Mouse (Mus musculus): ENCODE results near the gene Hba-a2.
"Not testable (repeated sequence)": the region's sequence is repeated elsewhere in the genome, so short reads cannot be mapped to it uniquely, and the experiment has no call there.

The Hba-a2 gene

DNA sequence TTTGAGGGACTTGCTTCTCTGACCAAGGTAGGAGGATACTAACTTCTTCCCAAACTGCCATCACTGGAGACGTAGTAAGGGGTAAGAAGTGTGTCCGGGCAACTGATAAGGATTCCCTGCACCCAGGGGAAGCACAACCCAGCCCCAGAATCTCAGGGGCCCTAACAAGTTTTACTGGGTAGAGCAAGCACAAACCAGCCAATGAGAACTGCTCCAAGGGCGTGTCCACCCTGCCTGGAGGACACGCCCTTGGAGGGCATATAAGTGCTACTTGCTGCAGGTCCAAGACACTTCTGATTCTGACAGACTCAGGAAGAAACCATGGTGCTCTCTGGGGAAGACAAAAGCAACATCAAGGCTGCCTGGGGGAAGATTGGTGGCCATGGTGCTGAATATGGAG is at the start of gene Hba-a2:
Hba-a2 (plus strand) TSS at position 287 of the 400 bp plus-strand sequence.
- not testable (repeated sequence) for DNase-seq (ENCODE audit: low read depth in 1 of 2, low spot score in 2 of 2)

DNA sequence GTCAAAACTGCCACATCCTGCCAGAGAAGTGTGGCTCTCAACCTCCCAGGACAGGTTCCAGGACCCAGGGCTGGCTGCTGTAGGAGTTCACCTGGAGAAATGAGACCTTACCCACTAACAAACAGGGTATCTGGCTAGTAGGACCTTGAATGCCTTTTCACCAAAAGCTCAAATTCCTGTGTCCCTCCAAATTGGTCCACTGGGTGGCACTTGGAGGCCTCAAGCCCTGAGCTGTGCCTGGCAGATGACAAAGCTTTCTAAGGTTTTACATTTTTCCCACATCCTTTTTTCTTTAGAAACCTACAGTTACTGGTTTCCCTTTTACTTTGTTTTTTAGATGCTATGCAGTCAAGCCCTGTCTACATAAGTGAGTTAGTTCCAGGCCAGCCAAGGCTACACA is 49.2 kb upstream of the Hba-a2 start:
- DNase-seq (ENCODE audit: low read depth in 1 of 2, low spot score in 2 of 2) = no peak

DNA sequence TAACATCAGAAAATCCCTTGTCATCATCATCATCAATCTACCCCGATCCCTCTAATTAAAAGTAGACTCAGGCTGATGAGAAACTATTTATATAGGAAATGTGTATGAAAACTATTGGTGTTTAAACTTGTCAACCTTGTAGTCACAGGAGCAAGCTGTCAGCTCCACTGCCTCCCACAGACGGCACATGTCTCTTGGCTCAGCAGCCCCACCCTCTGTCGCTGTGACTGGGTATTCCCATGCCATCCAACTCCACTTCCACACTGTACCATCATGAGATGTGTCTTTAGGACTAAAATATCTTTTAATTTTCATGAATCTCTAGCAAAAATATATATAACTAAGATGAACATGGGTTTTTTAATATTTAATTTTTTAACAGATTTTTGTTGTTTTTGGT is 47.9 kb upstream of the Hba-a2 start:
- no peak for DNase-seq (ENCODE audit: low read depth in 1 of 2, low spot score in 2 of 2)

DNA sequence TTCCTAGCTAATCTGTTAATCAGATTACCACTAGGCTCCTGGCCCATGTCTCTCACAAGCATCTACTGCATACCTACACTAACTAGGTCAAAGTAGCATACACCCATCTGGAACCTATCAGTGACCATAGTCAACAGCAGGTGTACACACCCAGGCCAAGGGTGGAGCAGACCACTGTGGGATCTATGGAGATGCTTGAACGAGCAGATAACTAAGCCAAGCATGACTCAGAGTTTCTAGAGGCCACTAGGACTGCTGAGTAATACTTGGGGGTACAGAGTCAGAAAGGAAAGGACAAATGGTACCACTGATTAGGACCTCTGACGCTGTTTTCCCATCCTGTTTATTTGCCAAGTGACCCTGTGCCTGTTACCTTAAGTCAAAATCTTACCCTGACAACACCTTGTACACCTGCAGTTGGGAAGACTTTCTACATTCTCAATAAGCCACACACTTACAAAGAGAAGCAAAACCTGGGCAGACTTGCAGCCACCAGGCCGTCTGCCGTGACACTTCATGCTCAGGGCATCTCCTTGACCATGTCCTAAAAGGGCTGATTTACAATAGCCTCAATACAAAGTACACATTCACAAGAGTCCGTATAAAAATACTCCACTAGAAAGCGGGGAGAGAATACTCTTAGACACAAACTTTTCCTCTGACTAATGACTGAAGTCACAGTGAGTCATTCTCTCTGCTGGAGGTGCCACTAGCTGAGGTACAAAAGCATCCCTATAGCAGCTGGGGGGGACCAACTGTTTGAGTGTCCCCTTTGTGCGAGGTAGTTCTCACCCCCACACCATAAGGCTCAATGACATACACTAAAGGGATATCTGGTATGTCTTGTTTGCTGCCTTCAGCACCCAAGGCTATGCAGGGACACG is 45.2 kb upstream of the Hba-a2 start:
- no peak for DNase-seq (ENCODE audit: low read depth in 1 of 2, low spot score in 2 of 2)

DNA sequence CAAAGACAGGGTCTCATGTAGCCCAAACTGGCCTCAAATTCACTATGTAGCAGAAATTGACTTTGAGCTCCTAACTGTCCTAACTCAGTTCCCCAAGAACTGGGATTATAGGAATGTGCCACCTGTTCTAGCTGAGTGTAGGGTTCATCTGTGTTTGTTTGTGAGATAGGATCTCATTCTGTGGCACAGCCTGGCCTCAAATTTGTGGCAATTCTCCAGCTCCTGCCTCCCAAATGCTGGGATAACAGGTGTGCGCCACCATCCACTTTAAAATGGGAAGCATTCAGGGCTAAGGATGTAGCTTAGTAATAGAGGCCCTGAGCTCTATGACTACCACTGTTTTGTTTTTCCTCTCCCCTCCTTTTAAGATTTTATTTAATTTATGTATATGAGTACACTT is 43.2 kb upstream of the Hba-a2 start:
- no peak for DNase-seq (ENCODE audit: low read depth in 1 of 2, low spot score in 2 of 2)

DNA sequence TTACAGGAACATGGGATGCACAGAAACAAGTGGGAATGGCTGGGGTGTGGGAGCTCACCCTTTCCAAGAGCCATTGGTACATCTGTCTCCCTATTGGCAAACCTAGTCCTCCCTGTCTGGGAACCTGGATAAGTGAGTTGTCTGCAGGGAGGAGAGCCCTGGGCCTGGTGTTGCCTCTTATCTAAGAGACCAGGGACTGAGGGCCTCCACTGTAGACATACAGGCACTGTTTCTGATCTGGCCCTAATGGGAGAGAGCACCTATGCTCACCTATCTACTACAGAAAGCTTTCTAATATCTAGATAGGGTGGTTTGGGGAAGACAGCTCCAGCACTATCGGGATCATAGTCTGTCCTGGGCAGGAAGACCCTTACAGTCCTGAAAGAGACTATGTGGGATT is 40.1 kb upstream of the Hba-a2 start:
- DNase-seq (ENCODE audit: low read depth in 1 of 2, low spot score in 2 of 2) = no peak

DNA sequence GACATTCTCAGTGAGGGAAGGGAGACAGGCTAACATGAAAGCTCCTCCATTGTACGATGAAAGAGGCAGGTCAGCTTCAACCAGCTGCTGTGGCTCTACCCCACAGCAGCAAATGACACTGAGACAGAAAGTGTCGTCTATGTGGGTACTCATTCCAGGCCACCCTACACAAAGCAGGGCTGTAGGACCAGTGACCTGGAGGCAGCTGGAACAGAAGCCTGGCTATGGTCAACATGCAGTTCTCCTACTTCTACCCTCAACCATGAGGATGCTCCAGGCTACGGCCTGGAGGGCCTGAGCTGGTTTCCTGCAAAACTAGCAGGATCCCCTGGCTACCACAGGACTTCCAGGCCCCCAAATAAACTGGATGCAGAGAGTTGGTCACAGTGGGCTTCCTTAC is 39.7 kb upstream of the Hba-a2 start:
- no peak for DNase-seq (ENCODE audit: low read depth in 1 of 2, low spot score in 2 of 2)

DNA sequence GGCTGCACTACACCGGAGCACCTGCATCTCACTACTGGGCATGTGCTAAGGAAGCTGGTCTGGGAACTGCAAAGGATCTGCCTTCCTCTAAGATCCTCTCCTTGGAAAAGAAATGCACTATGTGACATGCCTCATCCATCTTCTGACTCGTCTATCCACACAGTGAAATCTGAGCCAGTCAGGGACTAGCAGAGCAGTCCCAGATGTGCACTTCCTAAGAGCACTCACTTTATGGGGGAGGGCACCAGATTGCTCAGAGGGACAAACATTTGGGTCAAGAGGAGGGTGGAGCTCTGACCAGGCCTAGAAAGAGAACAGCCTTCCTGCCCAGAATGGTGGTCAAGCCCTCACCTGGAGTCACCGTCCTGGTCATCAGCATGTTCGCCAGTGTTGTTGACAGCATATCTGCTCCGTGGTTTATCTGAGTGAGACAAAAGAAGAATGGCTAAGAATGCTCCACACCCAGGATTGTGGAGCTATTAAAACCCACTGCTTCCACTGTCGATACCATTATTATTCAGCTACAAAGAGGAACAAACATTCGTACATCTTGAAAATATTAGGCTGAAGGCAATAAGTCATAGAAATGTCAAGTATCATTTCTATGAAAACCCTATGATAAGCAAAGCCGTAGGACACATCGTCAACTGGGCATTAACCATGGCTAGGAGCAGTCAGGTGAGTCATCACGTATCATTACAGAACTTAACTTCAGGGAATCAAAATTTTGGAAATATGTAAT is 33.4 kb upstream of the Hba-a2 start:
- no peak for DNase-seq (ENCODE audit: low read depth in 1 of 2, low spot score in 2 of 2)

DNA sequence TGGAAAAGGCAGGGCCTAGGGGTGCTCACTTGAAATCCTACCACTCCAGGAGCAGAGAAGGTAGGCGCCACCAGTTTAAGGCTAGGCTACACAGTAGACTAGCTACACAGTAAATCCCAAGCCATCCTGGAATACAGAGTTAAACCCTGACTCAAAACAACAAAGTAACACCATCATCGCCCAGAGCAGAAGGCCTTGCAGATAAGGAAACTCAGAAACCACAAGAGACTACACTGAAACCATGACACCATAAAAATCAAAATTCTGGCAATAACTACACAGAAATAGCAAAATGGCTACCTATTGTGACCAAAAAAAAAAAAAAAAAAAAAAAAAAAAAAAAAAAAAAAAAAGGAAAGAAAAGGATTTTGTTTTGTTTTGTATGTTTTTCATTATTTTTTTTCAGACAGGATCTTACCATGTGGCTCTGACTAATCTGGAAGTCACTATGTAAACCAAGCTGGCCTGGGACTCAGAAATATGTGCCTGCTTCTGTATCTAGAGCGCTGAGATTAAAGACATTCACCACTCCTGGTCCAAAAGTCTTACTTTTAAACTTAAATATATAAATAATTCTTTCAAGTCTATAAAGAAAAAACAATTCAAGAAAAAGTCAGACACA is 31.1 kb upstream of the Hba-a2 start:
- DNase-seq (ENCODE audit: low read depth in 1 of 2, low spot score in 2 of 2) = no peak

DNA sequence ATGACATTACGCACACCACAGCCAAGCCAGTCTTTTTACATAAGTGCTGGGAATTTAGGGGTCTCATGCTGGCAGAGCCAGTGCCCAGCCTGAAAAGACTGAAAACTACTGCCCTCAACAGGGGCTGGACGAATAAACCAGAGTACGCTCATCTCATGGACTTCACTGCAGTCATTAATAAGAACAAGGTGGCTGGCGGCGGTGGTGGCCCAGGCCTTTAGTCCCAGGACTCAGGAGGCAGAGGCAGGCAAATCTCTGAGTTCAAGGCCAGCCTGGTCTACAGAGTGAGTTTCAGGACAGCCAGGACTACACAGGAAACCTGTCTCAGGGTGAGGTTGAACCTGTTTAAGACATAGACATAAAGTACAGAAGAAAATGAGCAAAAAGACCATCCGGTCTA is 30.1 kb upstream of the Hba-a2 start:
- DNase-seq (ENCODE audit: low read depth in 1 of 2, low spot score in 2 of 2) = no peak

DNA sequence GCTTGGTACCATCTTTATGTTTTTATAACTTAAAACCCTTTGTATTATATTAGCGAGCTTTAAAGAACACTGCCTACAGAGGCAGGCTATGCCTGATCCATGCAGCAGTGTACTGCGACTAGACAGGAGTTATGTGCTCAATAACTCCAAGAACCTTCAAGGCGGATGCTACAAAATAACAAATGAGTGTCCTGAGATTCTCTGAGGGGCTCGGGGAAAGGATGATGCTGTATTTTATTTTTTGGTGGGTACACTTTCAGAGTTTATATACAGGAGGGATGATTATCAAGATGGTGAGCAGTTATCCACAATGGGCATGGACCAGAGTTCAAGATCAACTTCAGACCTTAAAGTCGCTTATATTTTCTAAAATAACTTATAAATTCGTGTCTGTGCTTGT is 29.5 kb upstream of the Hba-a2 start:
- DNase-seq (ENCODE audit: low read depth in 1 of 2, low spot score in 2 of 2) = no peak

DNA sequence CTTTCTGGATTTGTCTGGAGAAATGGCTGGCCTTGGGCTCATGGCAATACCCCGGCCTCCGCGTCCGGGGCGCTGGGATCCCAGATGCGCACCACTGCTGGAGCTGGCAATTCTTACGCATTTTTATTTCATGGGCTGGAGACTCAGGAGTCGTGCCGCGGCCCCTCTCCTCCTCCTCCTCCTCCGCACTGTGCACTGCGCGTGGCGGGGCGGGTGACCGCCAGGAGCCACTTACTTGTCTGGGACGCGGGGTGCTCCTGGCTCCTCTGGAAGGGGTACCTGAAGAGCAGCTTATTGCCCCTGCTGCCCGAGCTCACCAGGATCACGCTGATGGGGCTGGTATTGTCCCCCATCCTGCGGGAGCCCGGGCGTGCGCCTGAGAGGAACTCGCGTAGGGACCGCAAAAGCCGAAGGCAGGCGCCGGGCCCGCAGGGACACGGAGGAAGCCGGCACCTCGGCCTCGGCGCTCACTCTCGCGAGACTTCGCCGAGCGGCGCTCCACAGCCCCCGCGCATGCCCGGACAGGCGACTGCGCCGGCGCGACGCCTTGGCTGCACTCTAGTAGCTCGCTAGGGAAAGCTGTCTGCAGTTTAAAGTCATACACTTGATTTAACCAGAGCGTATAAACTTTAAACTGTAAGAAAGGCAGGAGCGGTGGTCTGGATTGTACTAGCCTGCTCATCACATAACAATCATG is 29.0 kb upstream of the Hba-a2 start, which contains the start of gene Nprl3:
Nprl3 (minus strand) TSS at position 520 of the 697 bp plus-strand sequence.
- peak; percentile 84 to 89 for DNase-seq (ENCODE audit: low read depth in 1 of 2, low spot score in 2 of 2)

DNA sequence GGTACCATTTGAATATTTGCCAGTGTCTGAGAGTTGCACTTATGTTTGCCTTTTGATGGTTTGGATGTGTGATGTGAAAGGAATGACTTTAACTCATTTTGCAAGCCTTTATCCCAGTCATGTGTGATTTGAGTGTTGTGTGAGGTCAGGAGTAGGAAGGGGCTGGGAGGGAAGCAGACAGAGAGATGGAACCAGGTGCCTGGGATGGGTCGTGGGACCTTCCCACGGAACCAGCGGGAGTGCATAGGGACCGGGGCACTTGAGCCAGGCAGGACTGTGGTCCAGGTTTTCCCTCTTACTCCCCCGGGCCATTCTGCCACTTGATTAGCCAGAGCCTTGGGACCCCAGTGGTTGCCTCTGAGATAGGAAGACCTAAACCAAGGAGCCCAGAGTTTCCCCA is 28.3 kb upstream of the Hba-a2 start:
- no peak for DNase-seq (ENCODE audit: low read depth in 1 of 2, low spot score in 2 of 2)

DNA sequence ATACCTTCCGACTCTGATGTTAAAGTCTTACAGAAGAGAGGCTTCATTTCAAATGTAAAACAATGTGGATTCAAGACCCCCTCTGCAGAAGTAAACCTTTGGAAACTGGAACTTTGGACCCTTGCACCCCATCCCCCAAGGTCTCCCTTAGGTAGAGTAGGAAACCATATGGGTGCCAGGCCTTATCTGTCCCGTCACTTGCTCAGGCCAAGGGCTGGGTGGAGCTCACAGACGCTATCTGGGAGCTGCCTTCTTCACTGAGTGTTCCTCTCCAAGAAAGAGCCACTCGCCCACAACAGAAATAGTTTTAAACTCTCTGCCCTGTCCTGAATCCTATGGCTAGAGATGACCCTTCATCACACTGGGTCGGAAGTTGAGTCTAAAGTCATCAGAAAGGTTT is 27.3 kb upstream of the Hba-a2 start:
- no peak for DNase-seq (ENCODE audit: low read depth in 1 of 2, low spot score in 2 of 2)

DNA sequence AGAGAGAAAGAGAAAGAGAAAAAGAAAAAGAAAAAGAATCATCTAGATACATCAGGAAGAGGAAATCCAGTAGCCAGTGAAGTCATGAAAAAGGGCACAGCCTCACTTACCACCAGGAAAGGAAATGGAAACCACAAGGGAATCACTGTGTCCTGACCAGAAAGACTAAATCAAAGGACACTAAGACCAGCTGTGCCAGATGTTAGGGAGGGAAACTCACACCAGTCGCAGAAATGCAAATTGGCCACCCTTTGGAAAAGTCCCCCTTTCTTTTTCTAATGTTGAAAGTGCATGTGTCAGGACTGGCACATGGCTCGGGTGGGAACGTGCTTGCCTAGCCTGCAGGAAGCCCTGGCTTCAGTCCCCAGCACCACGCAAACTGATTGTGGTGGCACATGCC is 25.1 kb upstream of the Hba-a2 start:
- no peak for DNase-seq (ENCODE audit: low read depth in 1 of 2, low spot score in 2 of 2)

DNA sequence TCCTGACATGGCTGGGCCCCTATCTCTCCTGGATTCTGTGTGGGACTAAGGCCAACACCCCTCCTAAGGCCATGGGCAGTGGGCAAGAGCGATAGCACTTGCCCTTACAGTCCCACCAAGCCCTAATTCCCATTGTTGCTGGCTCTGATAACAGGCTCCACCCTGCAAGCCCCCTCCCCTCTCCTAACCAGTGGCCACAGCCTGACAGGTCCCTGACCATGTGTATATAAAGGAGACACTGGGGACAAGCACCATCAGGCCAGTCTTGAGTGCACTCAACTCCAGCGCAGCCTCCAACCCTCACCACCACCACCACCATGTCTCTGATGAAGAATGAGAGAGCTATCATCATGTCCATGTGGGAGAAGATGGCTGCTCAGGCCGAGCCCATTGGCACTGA is 19.9 kb upstream of the Hba-a2 start, which contains the start of gene Hba-x:
Hba-x (plus strand) TSS at position 54 of the 400 bp plus-strand sequence.
- DNase-seq (ENCODE audit: low read depth in 1 of 2, low spot score in 2 of 2) = no peak

DNA sequence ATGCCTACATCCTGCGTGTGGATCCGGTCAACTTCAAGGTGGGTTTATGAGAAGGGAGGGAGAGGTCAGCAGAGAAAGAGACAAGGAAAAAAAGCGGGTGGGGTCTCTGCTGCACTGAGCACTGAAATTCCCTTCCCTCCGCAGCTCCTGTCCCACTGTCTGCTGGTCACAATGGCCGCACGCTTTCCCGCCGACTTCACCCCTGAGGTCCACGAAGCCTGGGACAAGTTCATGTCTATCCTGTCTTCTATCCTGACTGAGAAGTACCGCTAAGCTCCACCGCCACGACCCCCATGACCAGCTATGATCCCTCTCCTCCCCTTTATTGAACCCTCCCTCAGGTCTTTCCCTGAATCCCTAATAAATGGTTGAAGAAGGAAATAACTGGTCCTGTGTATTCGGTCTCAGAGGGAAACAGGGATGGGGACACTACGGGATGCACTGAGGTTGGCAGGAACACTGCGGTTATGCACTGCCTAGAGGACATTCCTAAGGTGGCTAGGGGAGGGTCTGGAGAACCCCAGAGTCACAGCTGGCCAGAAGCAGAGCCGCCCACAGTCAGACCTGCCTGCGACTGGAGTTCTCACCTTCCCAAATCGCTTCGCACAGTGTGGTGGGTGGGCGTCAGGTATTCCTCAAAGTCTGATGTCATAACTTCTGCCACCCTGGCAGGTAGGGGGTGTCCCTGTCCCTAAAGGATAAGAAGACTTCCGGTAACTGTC is 18.4 kb upstream of the Hba-a2 start:
- DNase-seq (ENCODE audit: low read depth in 1 of 2, low spot score in 2 of 2) = no peak

DNA sequence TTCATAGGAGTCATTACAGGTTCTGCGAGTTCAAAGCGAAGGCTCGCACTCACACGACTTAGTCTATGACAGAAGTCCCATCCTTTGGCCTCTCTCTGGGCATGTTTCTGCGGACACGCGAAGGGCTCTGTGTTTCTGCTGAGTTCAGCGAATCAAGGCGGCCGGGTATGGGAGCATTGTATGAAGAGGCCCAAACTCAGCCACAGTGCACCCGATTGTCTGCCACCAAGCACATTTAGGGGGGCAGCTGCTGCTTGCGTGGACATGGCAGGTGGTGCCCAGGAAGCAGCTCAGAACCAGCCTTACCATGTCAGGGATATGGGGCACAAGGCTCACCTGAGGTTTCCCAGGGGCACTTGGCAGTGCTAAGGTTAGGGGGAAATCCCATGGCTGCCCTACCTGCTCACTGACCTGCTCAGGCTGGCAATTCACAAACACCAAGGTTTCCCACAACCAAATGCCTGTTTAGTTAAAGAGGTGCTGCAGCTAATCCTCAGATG is 17.8 kb upstream of the Hba-a2 start:
- no peak for DNase-seq (ENCODE audit: low read depth in 1 of 2, low spot score in 2 of 2)

DNA sequence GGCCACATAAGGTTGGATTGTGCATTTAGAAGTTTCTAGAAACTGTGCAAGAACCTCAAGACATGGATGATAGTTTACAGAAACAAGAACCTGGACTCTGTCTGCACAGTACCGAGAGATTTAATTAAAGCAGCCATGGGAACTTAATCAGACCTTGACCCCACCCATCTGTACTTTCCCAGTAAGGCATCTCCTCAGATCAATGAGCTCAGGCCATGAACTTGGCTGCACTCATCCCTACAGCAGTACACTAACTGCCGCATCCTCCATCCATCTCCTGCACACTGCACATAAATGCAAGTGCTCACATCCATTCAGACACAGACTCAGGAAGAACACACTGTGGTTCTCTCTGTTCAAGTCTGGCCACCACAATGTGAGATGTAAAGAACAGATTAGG is 15.6 kb upstream of the Hba-a2 start:
- DNase-seq (ENCODE audit: low read depth in 1 of 2, low spot score in 2 of 2) = no peak

DNA sequence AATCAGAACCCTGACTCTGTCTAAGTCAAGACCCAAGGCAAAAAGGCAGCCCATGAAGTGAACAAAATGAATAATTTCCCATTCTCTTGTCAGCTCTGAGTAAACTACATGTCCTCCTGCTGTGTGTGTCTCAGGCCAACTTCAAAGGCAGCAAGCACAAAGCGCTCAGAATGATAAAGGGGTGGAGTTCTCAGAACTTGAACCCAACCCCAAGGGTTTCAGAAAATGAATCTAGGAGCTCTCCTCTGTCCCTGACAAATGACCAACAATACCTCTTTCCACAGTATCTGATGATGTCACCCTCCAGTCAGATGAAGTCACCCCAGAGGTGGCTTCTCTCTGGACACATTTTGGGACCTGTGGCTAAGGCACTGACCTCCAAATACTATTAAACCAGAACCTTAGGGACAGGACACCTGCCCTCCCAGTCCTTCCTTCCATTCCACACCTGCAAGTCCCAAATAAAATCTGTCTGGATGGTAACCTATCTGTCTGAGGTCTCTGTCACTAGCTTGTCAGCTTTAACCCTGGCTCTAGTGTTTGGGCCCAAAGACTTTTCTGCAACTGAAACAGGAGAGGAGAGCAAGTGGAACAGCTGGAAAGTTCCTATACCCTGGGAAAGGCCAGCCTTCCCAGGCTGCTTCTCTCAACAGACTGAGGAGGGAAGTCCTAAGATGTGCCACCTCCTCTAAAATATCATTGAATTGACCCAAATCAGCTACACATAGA is 14.7 kb upstream of the Hba-a2 start:
- no peak for DNase-seq (ENCODE audit: low read depth in 1 of 2, low spot score in 2 of 2)

All from monocyte, adult 2 months (primary cell).